Comparison of ENCODE assay signal across 9 mouse cellular contexts in genomic region chr6:127886916-127887315, GRCm38 (mm10). TPM values are rescaled to one million over a fixed set of nuclear protein-coding genes. Genes with fewer than 3 reads are reported as not detected.
DNase-seq lines count a peak whose midpoint lies in the region; ATAC-seq lines count a peak whose summit lies in the region.
"Had no signal": no experiment of that assay in that cellular context is flagged by ENCODE, and none has a peak within 500 bp of the region (broad histone marks: within the 10 kb centered on the region; RNA-seq: fewer than 3 reads in every experiment).

No protein-coding gene starts in this region.

- intact Hi-C loops in heart, postnatal 14 days (cut with DNase I): no loop called here

- no peak for DNase-seq in heart, postnatal 14 days
- DNase-seq in NIH3T3 (ENCODE audit: low read depth): peak; percentile 68
- DNase-seq in hindbrain, embryonic 11.5 days (ENCODE audit: low spot score): no peak
- no peak for DNase-seq in left cerebral cortex, adult 18-20 months (ENCODE audit: low spot score in 2 of 2)
- DNase-seq in urinary bladder, postnatal 10 days (ENCODE audit: low spot score): no peak
- DNase-seq: spleen, adult 18-20 months had no signal

- 0 out of 2 replicates have a peak overlapping the region, but pooled peaks have one; percentile 70 for H3K9ac ChIP-seq in heart, embryonic 12.5 days
- H3K9ac ChIP-seq in hindbrain, embryonic 11.5 days (ENCODE audit: low read depth, low read length): peak overlapping the region; percentile 71
- H3K9ac ChIP-seq in limb, embryonic 15.5 days: no peak overlapping the region

- peaks cover 23% of the 10 kb centered on the region for H3K4me1 ChIP-seq in heart, embryonic 12.5 days (replicated peaks)
- H3K4me1 ChIP-seq in hindbrain, embryonic 11.5 days (replicated peaks; ENCODE audit: control insufficient read depth, insufficient read depth, low read length): peaks cover 8% of the 10 kb centered on the region
- peaks cover 20% of the 10 kb centered on the region for H3K4me1 ChIP-seq in limb, embryonic 15.5 days

- peak overlapping the region; percentile 96 for H3K4me2 ChIP-seq in heart, embryonic 12.5 days
- H3K4me2 ChIP-seq in hindbrain, embryonic 11.5 days (replicated peaks; ENCODE audit: low read depth, low read length): peak overlapping the region; percentile 63
- peak overlapping the region; percentile 82 for H3K4me2 ChIP-seq in limb, embryonic 15.5 days

- ATAC-seq in heart, embryonic 12.5 days (ENCODE audit: insufficient number of reproducible peaks, low FRiP score): no peak
- ATAC-seq in hindbrain, embryonic 11.5 days (ENCODE audit: low FRiP score): peak; percentile 41; the same call in 1 of the 2 replicates
- no peak for ATAC-seq in limb, embryonic 15.5 days (ENCODE audit: insufficient number of reproducible peaks, low FRiP score, low TSS enrichment, low read depth)
- ATAC-seq in cerebellum, adult (ENCODE audit: insufficient number of reproducible peaks, low FRiP score, low TSS enrichment): no peak

- H3K36me3 ChIP-seq in heart, embryonic 12.5 days: no peaks in the 10 kb centered on the region
- H3K36me3 ChIP-seq in hindbrain, embryonic 11.5 days (ENCODE audit: control insufficient read depth, insufficient read depth, low read length): no peaks in the 10 kb centered on the region
- H3K36me3 ChIP-seq in limb, embryonic 15.5 days: no peaks in the 10 kb centered on the region

- 10% methylated on average over 7 of the region's 7 CpGs for WGBS in heart, embryonic 12.5 days
- 4% methylated on average over 7 of the region's 7 CpGs for WGBS in hindbrain, embryonic 11.5 days
- WGBS in limb, embryonic 15.5 days: 10% methylated on average over 7 of the region's 7 CpGs

- peak overlapping the region; percentile 59; the same call in 1 of the 2 replicates for H3K4me3 ChIP-seq in heart, embryonic 12.5 days
- H3K4me3 ChIP-seq in hindbrain, embryonic 11.5 days (ENCODE audit: low read depth, low read length): peak overlapping the region; percentile 40
- peak overlapping the region; percentile 55; the same call in 1 of the 2 replicates for H3K4me3 ChIP-seq in limb, embryonic 15.5 days

- peaks cover 12% of the 10 kb centered on the region; the same call in 1 of the 2 replicates for H3K27me3 ChIP-seq in heart, embryonic 12.5 days (replicated peaks)
- no peaks in the 10 kb centered on the region for H3K27me3 ChIP-seq in hindbrain, embryonic 11.5 days (ENCODE audit: control insufficient read depth, insufficient read depth, low read length)
- no peaks in the 10 kb centered on the region for H3K27me3 ChIP-seq in limb, embryonic 15.5 days

- H3K9me3 ChIP-seq in heart, embryonic 12.5 days (replicated peaks): no peaks in the 10 kb centered on the region
- no peaks in the 10 kb centered on the region for H3K9me3 ChIP-seq in hindbrain, embryonic 11.5 days (ENCODE audit: control insufficient read depth, low read length)
- H3K9me3 ChIP-seq in limb, embryonic 15.5 days: no peaks in the 10 kb centered on the region

- H3K27ac ChIP-seq in heart, embryonic 12.5 days (ENCODE audit: poor library complexity, severe bottlenecking): no peak overlapping the region
- no peak overlapping the region for H3K27ac ChIP-seq in hindbrain, embryonic 11.5 days (ENCODE audit: low read depth, low read length)
- no peak overlapping the region for H3K27ac ChIP-seq in limb, embryonic 15.5 days

RNA-seq across cellular contexts. Expression of gene Tspan11, which starts 0.5 kb away (rescaled TPM):
- polyA plus RNA-seq in heart, embryonic 12.5 days (2016; fragmentation: Nextera tagmentation; extraction: Ambion mirVana): 1.9 and 3.1 TPM in 2 replicates
- total RNA-seq in heart, postnatal 14 days (2021): 1 to 10 TPM; 3.1 to 3.3 TPM
- 17.4 and 17.9 TPM in 2 replicates for polyA plus RNA-seq in hindbrain, embryonic 11.5 days (2014; fragmentation: Nextera tagmentation; extraction: Ambion mirVana)
- polyA plus RNA-seq in limb, embryonic 15.5 days (2015; fragmentation: Nextera tagmentation; extraction: Ambion mirVana): 25.3 and 25.4 TPM in 2 replicates
- 1 to 10 TPM; 4.6 to 6.3 TPM for total RNA-seq in left cerebral cortex, adult 18-20 months (2021)
